ENCODE assay signal across 12 mouse cellular contexts in genomic region chr17:75815997-75816626, GRCm38 (mm10).
DNase-seq lines count a peak whose midpoint lies in the region; ATAC-seq lines count a peak whose summit lies in the region.
"Had no signal": no experiment of that assay in that cellular context is flagged by ENCODE, and none has a peak within 500 bp of the region (broad histone marks: within the 10 kb centered on the region; RNA-seq: fewer than 3 reads in every experiment).

No protein-coding gene starts in this region.

- no peaks in the 10 kb centered on the region for H3K4me1 ChIP-seq in neural tube, embryonic 12.5 days
- no peaks in the 10 kb centered on the region for H3K4me1 ChIP-seq in neural tube, embryonic 15.5 days
- H3K4me1 ChIP-seq in midbrain, embryonic 13.5 days (replicated peaks), result peaks cover 9% of the 10 kb centered on the region
- H3K4me1 ChIP-seq: limb, embryonic 12.5 days; megakaryocyte, embryonic 14.5 days had no signal

- H3K9ac ChIP-seq in neural tube, embryonic 12.5 days, result no peak overlapping the region
- H3K9ac ChIP-seq in neural tube, embryonic 15.5 days (replicated peaks), result no peak overlapping the region
- H3K9ac ChIP-seq in midbrain, embryonic 13.5 days (replicated peaks), result no peak overlapping the region
- H3K9ac ChIP-seq: limb, embryonic 12.5 days had no signal

- WGBS in neural tube, embryonic 12.5 days, result 50% methylated on average over 12 of the region's 12 CpGs
- 46% methylated on average over 12 of the region's 12 CpGs for WGBS in neural tube, embryonic 15.5 days
- WGBS in midbrain, embryonic 13.5 days, result 31% methylated on average over 12 of the region's 12 CpGs

- no peaks in the 10 kb centered on the region for H3K9me3 ChIP-seq in neural tube, embryonic 12.5 days
- no peaks in the 10 kb centered on the region for H3K9me3 ChIP-seq in neural tube, embryonic 15.5 days (replicated peaks)
- H3K9me3 ChIP-seq in midbrain, embryonic 13.5 days, result no peaks in the 10 kb centered on the region
- H3K9me3 ChIP-seq: limb, embryonic 12.5 days had no signal

- H3K27me3 ChIP-seq in neural tube, embryonic 12.5 days (replicated peaks), result no peaks in the 10 kb centered on the region
- no peaks in the 10 kb centered on the region for H3K27me3 ChIP-seq in neural tube, embryonic 15.5 days (replicated peaks)
- no peaks in the 10 kb centered on the region for H3K27me3 ChIP-seq in midbrain, embryonic 13.5 days
- H3K27me3 ChIP-seq: limb, embryonic 12.5 days; megakaryocyte, embryonic 14.5 days had no signal

- H3K4me2 ChIP-seq in neural tube, embryonic 12.5 days (replicated peaks), result no peak overlapping the region
- H3K4me2 ChIP-seq in neural tube, embryonic 15.5 days, result no peak overlapping the region
- H3K4me2 ChIP-seq in midbrain, embryonic 13.5 days (replicated peaks), result no peak overlapping the region
- H3K4me2 ChIP-seq: limb, embryonic 12.5 days had no signal

- peak; percentile 70; the same call in 1 of the 2 replicates for ATAC-seq in neural tube, embryonic 12.5 days (ENCODE audit: low FRiP score, low read depth)
- no peak for ATAC-seq in neural tube, embryonic 15.5 days (ENCODE audit: low FRiP score)
- peak; percentile 87 for ATAC-seq in midbrain, embryonic 13.5 days
- no peak for ATAC-seq in activated CD4-positive, CD25-positive, alpha-beta regulatory T cell, adult 4 months
- no peak for ATAC-seq in inflammation-experienced regulatory T-cells, adult 6 months

- H3K36me3 ChIP-seq in neural tube, embryonic 12.5 days, result no peaks in the 10 kb centered on the region
- H3K36me3 ChIP-seq in neural tube, embryonic 15.5 days, result no peaks in the 10 kb centered on the region
- H3K36me3 ChIP-seq in midbrain, embryonic 13.5 days, result no peaks in the 10 kb centered on the region
- H3K36me3 ChIP-seq: limb, embryonic 12.5 days had no signal

- H3K27ac ChIP-seq in neural tube, embryonic 12.5 days, result no peak overlapping the region
- H3K27ac ChIP-seq in neural tube, embryonic 15.5 days (replicated peaks), result no peak overlapping the region
- H3K27ac ChIP-seq in midbrain, embryonic 13.5 days, result no peak overlapping the region
- H3K27ac ChIP-seq: limb, embryonic 12.5 days had no signal

- peak; percentile 23 to 25 for DNase-seq in cerebellum, postnatal 10 days
- DNase-seq in cerebellum, adult 8-10 months, result no peak
- DNase-seq in layer of hippocampus, adult 9-11 months, result no peak
- DNase-seq: cerebellum, adult 2 months; lung, adult 18-20 months had no signal

- no peak overlapping the region for H3K4me3 ChIP-seq in neural tube, embryonic 12.5 days
- H3K4me3 ChIP-seq in neural tube, embryonic 15.5 days (replicated peaks), result no peak overlapping the region
- H3K4me3 ChIP-seq in midbrain, embryonic 13.5 days (replicated peaks), result no peak overlapping the region
- H3K4me3 ChIP-seq: limb, embryonic 12.5 days; megakaryocyte, embryonic 14.5 days had no signal

Comparison
In these comparisons a context has a peak if more than half of its experiments do, and no peak if none do; other contexts are left out.
1. DNase-seq: peak in cerebellum, postnatal 10 days (2 of 2); none in cerebellum, adult 8-10 months (single experiment) and layer of hippocampus, adult 9-11 months (single experiment).
2. ATAC-seq: peak in neural tube, embryonic 12.5 days (single experiment) and midbrain, embryonic 13.5 days (single experiment); none in neural tube, embryonic 15.5 days (single experiment), activated CD4-positive, CD25-positive, alpha-beta regulatory T cell, adult 4 months (single experiment) and inflammation-experienced regulatory T-cells, adult 6 months (single experiment).